Mouse (Mus musculus): ENCODE measurements around the gene Taar2. TPM values are rescaled to one million over a fixed set of nuclear protein-coding genes. Genes with fewer than 3 reads are reported as not detected.

Gene Taar2
- total and polyA plus RNA-seq, 3 experiments, result not detected

- no peak within 1 kb of the TSS for H3K4me3 ChIP-seq (replicated peaks in 1 of 3; ENCODE audit: low read depth in 2 of 3, low read length in 2 of 3, poor library complexity in 1 of 3)
- dilution Hi-C loops (cut with MboI; ENCODE audit: extremely low pct_ligation_motif_present, extremely low pct_unique_long_range_greater_than_20kb, low sequenced_read_pairs) (no loop called here), in situ Hi-C loops (cut with MboI; ENCODE audit: low pct_ligation_motif_present, low pct_unique_long_range_greater_than_20kb, low sequenced_read_pairs) (no loop called here)
These were observed 18.3 kb upstream of the Taar2 start, which contains the start of gene Taar1 for GRCm38 (mm10) chr10:23920056-23920455. TSS of gene Taar1 (plus strand) at chr10:23920356.

GRCm38 (mm10) chr10:23922468-23922867 is 15.9 kb upstream of the Taar2 start:
- dilution Hi-C loops (cut with MboI; ENCODE audit: extremely low pct_ligation_motif_present, extremely low pct_unique_long_range_greater_than_20kb, low sequenced_read_pairs) (no loop called here), in situ Hi-C loops (cut with MboI; ENCODE audit: low pct_ligation_motif_present, low pct_unique_long_range_greater_than_20kb, low sequenced_read_pairs) (no loop called here)
- Histone ChIP-seq H3K9ac (ENCODE audit: insufficient read depth, low read depth) (no peak overlapping the region), H3K9me3 (replicated peaks; ENCODE audit: low read length) (no peaks in the 10 kb centered on the region), H3K4me2 (ENCODE audit: insufficient read depth, low read depth, poor library complexity, severe bottlenecking) (no peak overlapping the region), H3K4me3 (replicated peaks in 1 of 3; ENCODE audit: low read depth in 2 of 3, low read length in 2 of 3, poor library complexity in 1 of 3) (no peak overlapping the region), H3K36me3 (replicated peaks in 1 of 2; ENCODE audit: control insufficient read depth in 1 of 2, insufficient read depth in 1 of 2, low read length in 1 of 2) (no peaks in the 10 kb centered on the region), H3K27ac (ENCODE audit: insufficient read depth, low read depth) (no peak overlapping the region), H3K27me3 (replicated peaks) (no peaks in the 10 kb centered on the region), H3K4me1 (ENCODE audit: control insufficient read depth in 1 of 2, insufficient read depth in 2 of 2) (no peaks in the 10 kb centered on the region; a peak in 1 of 4 replicates), H3K79me2 (replicated peaks; ENCODE audit: control insufficient read depth, extremely low read depth, insufficient read depth, poor library complexity, severe bottlenecking) (no peaks in the 10 kb centered on the region)
- TF ChIP-seq UBTF (IDR thresholded peaks at IDR 0.05; ENCODE audit: low read depth, low read length), result no peak
- no peak for TF ChIP-seq MEF2A (IDR thresholded peaks at IDR 0.05; ENCODE audit: borderline replicate concordance, low read depth, low read length)
- TF ChIP-seq ELF1 (IDR thresholded peaks at IDR 0.05; ENCODE audit: low read depth, low read length), result no peak
- TF ChIP-seq JUND (conservative IDR thresholded peaks at IDR 0.05; ENCODE audit: low read depth, low read length), result no peak
- TF ChIP-seq PAX5 (IDR thresholded peaks at IDR 0.05; ENCODE audit: low read length), result no peak
- TF ChIP-seq RAD21 (IDR thresholded peaks at IDR 0.05; ENCODE audit: low read depth, low read length), result no peak
- TF ChIP-seq MAZ (IDR thresholded peaks at IDR 0.05; ENCODE audit: low read depth, low read length), result no peak
- no peak for TF ChIP-seq IRF4 (IDR thresholded peaks at IDR 0.05; ENCODE audit: low read depth, low read length)
- no peak for TF ChIP-seq ZNF384 (IDR thresholded peaks at IDR 0.05; ENCODE audit: low read depth, low read length)
- DNase-seq (ENCODE audit: extremely low read depth), result no peak

More at GRCm38 (mm10) chr10:23920056-23920455, 18.3 kb upstream of the Taar2 start, which contains the start of gene Taar1:
- Histone ChIP-seq H3K36me3 (replicated peaks in 1 of 2; ENCODE audit: control insufficient read depth in 1 of 2, insufficient read depth in 1 of 2, low read length in 1 of 2) (no peaks in the 10 kb centered on the region), H3K9me3 (replicated peaks; ENCODE audit: low read length) (no peaks in the 10 kb centered on the region), H3K27ac (ENCODE audit: insufficient read depth, low read depth) (no peak within 1 kb of the TSS), H3K79me2 (replicated peaks; ENCODE audit: control insufficient read depth, extremely low read depth, insufficient read depth, poor library complexity, severe bottlenecking) (no peaks in the 10 kb centered on the region), H3K27me3 (replicated peaks) (no peaks in the 10 kb centered on the region), H3K9ac (ENCODE audit: insufficient read depth, low read depth) (no peak within 1 kb of the TSS), H3K4me1 (ENCODE audit: control insufficient read depth in 1 of 2, insufficient read depth in 2 of 2) (no peaks in the 10 kb centered on the region; a peak in 1 of 4 replicates), H3K4me2 (ENCODE audit: insufficient read depth, low read depth, poor library complexity, severe bottlenecking) (no peak within 1 kb of the TSS)
- no peak for DNase-seq (ENCODE audit: extremely low read depth)
- TF ChIP-seq CTCF (conservative IDR thresholded peaks at IDR 0.05 in 1 of 2, IDR thresholded peaks at IDR 0.05 in 1 of 2; ENCODE audit: low read depth in 2 of 2, low read length in 2 of 2), result no peak
- TF ChIP-seq NRF1 (IDR thresholded peaks at IDR 0.05; ENCODE audit: low read depth, low read length), result no peak
- TF ChIP-seq BHLHE40 (IDR thresholded peaks at IDR 0.05; ENCODE audit: low read depth, low read length), result no peak
- no peak for TF ChIP-seq MAZ (IDR thresholded peaks at IDR 0.05; ENCODE audit: low read depth, low read length)
- TF ChIP-seq SMC3 (IDR thresholded peaks at IDR 0.05; ENCODE audit: low read depth, low read length), result no peak
- no peak for TF ChIP-seq E2F4 (IDR thresholded peaks at IDR 0.05; ENCODE audit: insufficient replicate concordance, low read depth, low read length)
- no peak for TF ChIP-seq UBTF (IDR thresholded peaks at IDR 0.05; ENCODE audit: low read depth, low read length)
- TF ChIP-seq MAX (IDR thresholded peaks at IDR 0.05; ENCODE audit: low read length), result no peak
- no peak for TF ChIP-seq TCF12 (IDR thresholded peaks at IDR 0.05; ENCODE audit: low read depth, low read length)
- no peak for TF ChIP-seq CHD2 (IDR thresholded peaks at IDR 0.05; ENCODE audit: low read length)
- TF ChIP-seq MYC (IDR thresholded peaks at IDR 0.05; ENCODE audit: low read depth, low read length), result no peak
- no peak for TF ChIP-seq ZKSCAN1 (IDR thresholded peaks at IDR 0.05; ENCODE audit: borderline replicate concordance, low read depth, low read length)
- no peak for TF ChIP-seq NELFE (IDR thresholded peaks at IDR 0.05; ENCODE audit: low read depth, low read length)
- TF ChIP-seq RCOR1 (conservative IDR thresholded peaks at IDR 0.05; ENCODE audit: low read depth, low read length), result no peak
- no peak for TF ChIP-seq ZNF384 (IDR thresholded peaks at IDR 0.05; ENCODE audit: low read depth, low read length)
- TF ChIP-seq ZMIZ1 (IDR thresholded peaks at IDR 0.05; ENCODE audit: low read depth, low read length), result no peak
- TF ChIP-seq ETS1 (conservative IDR thresholded peaks at IDR 0.05; ENCODE audit: low read depth, low read length), result no peak
- no peak for TF ChIP-seq POLR2A (IDR thresholded peaks at IDR 0.05; ENCODE audit: low read depth, low read length)
- TF ChIP-seq KAT2A (IDR thresholded peaks at IDR 0.05; ENCODE audit: insufficient replicate concordance, low read length), result no peak
- no peak for TF ChIP-seq RAD21 (IDR thresholded peaks at IDR 0.05; ENCODE audit: low read depth, low read length)
